Mouse (Mus musculus) C2C12 (cell line): ENCODE results near the gene Dkk2.

Experiments used
- CEBPB ChIP-seq: IDR thresholded peaks from one replicate; pipeline ENCODE4 v1.6.1; 2011; ENCODE audit warnings: low read depth, mild to moderate bottlenecking, control low read depth, moderate library complexity
- CTCF ChIP-seq: IDR thresholded peaks from one replicate; pipeline ENCODE4 v1.5.1; 2011; ENCODE audit not compliant: control insufficient read depth, insufficient read depth, insufficient read length
- FOSL1 ChIP-seq: IDR thresholded peaks from one replicate; pipeline ENCODE4 v1.8.0; 2011; ENCODE audit warnings: mild to moderate bottlenecking, low read length; ENCODE audit not compliant: poor library complexity, insufficient read depth, severe bottlenecking
- MAX ChIP-seq: IDR thresholded peaks from one replicate; pipeline ENCODE4 v1.6.1; 2011; ENCODE audit warnings: mild to moderate bottlenecking, control low read depth
- MYOD1 ChIP-seq: IDR thresholded peaks from one replicate; pipeline ENCODE4 v1.6.1; 2011; ENCODE audit warnings: low read depth; ENCODE audit not compliant: control insufficient read depth, insufficient read length
- MYOG ChIP-seq: IDR thresholded peaks from one replicate; pipeline ENCODE4 v1.6.1; 2011; ENCODE audit not compliant: control insufficient read depth, insufficient read length; ENCODE audit errors: extremely low read depth
- USF1 ChIP-seq: IDR thresholded peaks from one replicate; pipeline ENCODE4 v1.6.1; 2011; ENCODE audit warnings: low read depth, mild to moderate bottlenecking, control low read depth, moderate library complexity

GRCm38 (mm10) chr3:132070949-132071348, 14.1 kb upstream of the Dkk2 start:
- TF ChIP-seq CTCF, result no peak
- TF ChIP-seq MYOD1, result no peak
- no peak for TF ChIP-seq MAX
- TF ChIP-seq USF1, result no peak
- no peak for TF ChIP-seq CEBPB
- TF ChIP-seq FOSL1, result no peak
- no peak for TF ChIP-seq MYOG
